Mouse (Mus musculus) forebrain, embryonic 15.5 days (tissue): ENCODE measurements around the gene Thap3. TPM values are rescaled to one million over a fixed set of nuclear protein-coding genes. Genes with fewer than 3 reads are reported as not detected.
A peak's percentile ranks its signal among the peaks of the same experiment; 100 is the strongest.

Experiments
- ATAC-seq: fragments of 200-750 bp; cut with Nextera tagmentation; replicated peaks from 2 replicates; pipeline ENCODE4 v1.8.0; 2017; ENCODE audit warnings: mild to moderate bottlenecking, moderate TSS enrichment, moderate library complexity
- H3K27ac ChIP-seq: fragments of 300-500 bp; sonication (generic); replicated peaks from 2 replicates; pipeline ENCODE4 v1.5.1; 2015; ENCODE audit warnings: mild to moderate bottlenecking, inconsistent platforms
- H3K27me3 ChIP-seq: fragments of 300-500 bp; sonication (generic); 2 replicates; pipeline ENCODE4 v1.6.1; 2015; ENCODE audit warnings: inconsistent platforms
- H3K36me3 ChIP-seq: fragments of 300-500 bp; sonication (generic); 2 replicates; pipeline ENCODE4 v1.6.1; 2015; ENCODE audit warnings: mild to moderate bottlenecking, inconsistent platforms
- H3K4me1 ChIP-seq: fragments of 300-500 bp; sonication (generic); 2 replicates; pipeline ENCODE4 v1.6.1; 2015; ENCODE audit warnings: inconsistent platforms
- H3K4me2 ChIP-seq: fragments of 300-500 bp; sonication (generic); replicated peaks from 2 replicates; pipeline ENCODE4 v1.6.1; 2015; ENCODE audit warnings: mild to moderate bottlenecking, inconsistent platforms
- H3K4me3 ChIP-seq: fragments of 300-500 bp; sonication (generic); 2 replicates; pipeline ENCODE4 v1.5.1; 2015; ENCODE audit warnings: mild to moderate bottlenecking, inconsistent platforms
- H3K9ac ChIP-seq: fragments of 300-500 bp; sonication (generic); replicated peaks from 2 replicates; pipeline ENCODE4 v1.6.1; 2015; ENCODE audit warnings: mild to moderate bottlenecking, inconsistent platforms
- H3K9me3 ChIP-seq: fragments of 300-500 bp; sonication (generic); 2 replicates; pipeline ENCODE4 v1.6.1; 2016; ENCODE audit warnings: inconsistent platforms
- WGBS: fragments of 180-500 bp; shearing (Covaris S2); methylation state at CpG from one replicate; pipeline ENCODE4 v1.1.7; 2015; ENCODE audit warnings: mixed read lengths; 5-methylcytosine and 5-hydroxymethylcytosine counted together
- polyA plus RNA-seq: library from polyadenylated mRNA; unstranded; fragments of >200 nt; fragmentation: Nextera tagmentation; extraction: Ambion mirVana; gene quantifications from 2 replicates; pipeline ENCODE4 v1.2.1, GENCODE M21; 2015

Thap3 gene
- polyA plus RNA-seq, 1 experiment from 2014 or later: 41.6 TPM

DNA sequence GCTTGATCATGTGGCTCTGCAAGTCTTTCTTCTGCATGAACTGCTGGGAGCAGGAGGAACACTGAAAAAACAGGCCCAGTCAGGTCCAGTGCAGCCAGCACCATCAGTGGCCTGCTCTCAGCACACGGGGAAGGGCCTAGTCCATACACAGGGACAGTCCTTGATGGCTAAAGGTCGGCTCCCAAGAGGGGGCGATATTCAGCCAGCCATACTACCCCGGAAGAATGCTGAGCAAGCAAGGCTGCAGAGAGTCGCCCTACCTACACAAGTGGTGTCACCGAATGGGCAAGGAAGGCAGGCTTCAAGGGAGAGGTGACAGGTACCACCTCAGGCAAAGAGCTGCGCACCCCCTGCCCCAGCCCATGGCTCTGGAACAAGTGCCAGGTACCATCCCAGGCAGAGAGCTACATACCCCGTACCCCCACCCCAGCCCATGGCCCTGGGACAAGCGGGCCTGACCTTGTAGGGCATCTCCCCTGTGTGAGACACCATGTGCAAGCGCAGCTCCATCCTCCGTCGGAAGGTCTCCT lies 32.8 kb upstream of the Thap3 start:
- ATAC-seq: no peak
- H3K27me3 ChIP-seq: no peaks in the 10 kb centered on the region
- 74% methylated on average over 12 of the region's 12 CpGs for WGBS
- H3K27ac ChIP-seq: no peak overlapping the region
- no peak overlapping the region for H3K4me2 ChIP-seq
- H3K4me3 ChIP-seq: no peak overlapping the region
- peaks cover 29% of the 10 kb centered on the region for H3K4me1 ChIP-seq
- H3K9ac ChIP-seq: no peak overlapping the region
- H3K9me3 ChIP-seq: no peaks in the 10 kb centered on the region
- H3K36me3 ChIP-seq: peaks cover 45% of the 10 kb centered on the region

DNA sequence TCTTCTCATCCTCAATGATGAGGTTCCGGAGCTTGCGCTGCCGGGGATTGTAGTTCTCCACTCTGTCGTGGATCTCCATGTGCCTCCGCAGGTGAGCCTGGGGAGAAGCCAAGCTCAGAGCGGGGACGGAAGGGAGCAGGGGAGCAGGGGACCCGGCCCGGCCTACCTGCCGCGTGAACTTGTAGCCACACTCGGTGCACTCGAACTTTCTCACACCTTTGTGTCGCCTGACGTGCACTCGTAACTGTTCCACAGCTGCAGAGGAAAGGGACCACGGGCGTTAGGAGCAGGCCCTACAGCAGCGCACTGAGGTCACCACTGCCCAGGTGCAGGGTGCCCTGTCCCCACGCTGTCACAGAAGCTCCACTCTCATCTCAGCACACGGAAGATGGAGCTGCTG lies 31.2 kb upstream of the Thap3 start:
- peaks cover 47% of the 10 kb centered on the region for H3K36me3 ChIP-seq

GRCm38 (mm10) chr4:152019073-152019472 lies 30.3 kb upstream of the Thap3 start:
- no peak overlapping the region for H3K9ac ChIP-seq
- H3K4me1 ChIP-seq: peaks cover 4% of the 10 kb centered on the region; the same call in 1 of the 2 replicates
- H3K36me3 ChIP-seq: peaks cover 47% of the 10 kb centered on the region
- ATAC-seq: no peak
- no peak overlapping the region for H3K4me3 ChIP-seq
- no peak overlapping the region for H3K27ac ChIP-seq
- H3K9me3 ChIP-seq: no peaks in the 10 kb centered on the region
- no peak overlapping the region for H3K4me2 ChIP-seq
- H3K27me3 ChIP-seq: no peaks in the 10 kb centered on the region
- WGBS: 84% methylated on average over 6 of the region's 6 CpGs

More for the DNA sequence above, 31.2 kb upstream of the Thap3 start:
- WGBS: 94% methylated on average over 21 of the region's 21 CpGs
- Histone ChIP-seq H3K9ac (no peak overlapping the region), H3K9me3 (no peaks in the 10 kb centered on the region), H3K27me3 (no peaks in the 10 kb centered on the region), H3K4me2 (no peak overlapping the region), H3K4me1 (peaks cover 13% of the 10 kb centered on the region), H3K27ac (no peak overlapping the region), H3K4me3 (no peak overlapping the region)
- no peak for ATAC-seq

DNA sequence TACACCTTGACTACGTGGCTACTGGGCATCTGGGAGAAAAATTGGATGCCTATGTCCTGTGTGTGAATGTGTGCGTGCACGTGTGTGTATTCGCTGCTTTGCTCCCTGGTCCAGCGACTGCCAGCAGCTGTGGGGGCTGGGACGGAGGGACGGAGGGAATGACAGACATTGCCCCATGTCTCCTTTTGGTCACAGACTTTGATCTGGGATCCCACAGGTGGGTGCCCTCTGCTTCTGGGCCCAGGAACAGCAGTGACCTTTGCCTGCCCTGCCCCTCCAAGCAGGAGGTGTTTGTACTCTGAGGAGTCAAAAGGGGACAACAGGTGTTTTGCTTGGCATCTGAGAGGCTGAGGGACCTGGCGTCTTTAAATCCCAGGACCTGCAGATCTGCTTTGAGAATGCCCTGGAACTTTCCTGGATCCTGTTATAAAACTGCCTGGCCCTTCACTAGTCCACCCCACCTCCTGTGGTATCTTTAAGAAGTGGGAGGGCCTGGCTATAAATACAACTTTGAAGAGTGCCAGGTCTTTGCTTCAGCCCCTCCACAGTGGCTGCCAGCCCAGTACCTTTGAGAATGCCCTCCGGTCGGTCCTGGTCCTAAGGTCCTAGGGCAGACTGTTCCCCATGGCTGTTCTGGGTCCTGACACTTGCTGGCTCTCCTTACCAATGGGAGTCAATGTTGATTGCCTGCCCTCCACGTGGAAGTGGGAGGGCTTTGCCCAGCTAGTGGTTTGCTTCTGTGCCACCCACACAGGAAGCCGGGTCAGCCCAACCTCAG lies 24.4 kb upstream of the Thap3 start:
- 83% methylated on average over 12 of the region's 12 CpGs for WGBS
- no peak overlapping the region for H3K27ac ChIP-seq
- H3K9ac ChIP-seq: no peak overlapping the region
- no peak for ATAC-seq
- H3K4me2 ChIP-seq: no peak overlapping the region
- H3K27me3 ChIP-seq: peaks cover 2% of the 10 kb centered on the region
- peaks cover 3% of the 10 kb centered on the region; the same call in 1 of the 2 replicates for H3K36me3 ChIP-seq
- no peaks in the 10 kb centered on the region for H3K9me3 ChIP-seq
- H3K4me3 ChIP-seq: no peak overlapping the region
- H3K4me1 ChIP-seq: peaks cover 22% of the 10 kb centered on the region

GRCm38 (mm10) chr4:152012109-152012508 lies 23.3 kb upstream of the Thap3 start:
- Histone ChIP-seq H3K4me3 (no peak overlapping the region), H3K9ac (no peak overlapping the region), H3K27ac (no peak overlapping the region), H3K36me3 (peaks cover 3% of the 10 kb centered on the region; the same call in 1 of the 2 replicates), H3K4me2 (no peak overlapping the region), H3K9me3 (no peaks in the 10 kb centered on the region), H3K27me3 (peaks cover 13% of the 10 kb centered on the region), H3K4me1 (peaks cover 31% of the 10 kb centered on the region)
- ATAC-seq: no peak
- 95% methylated on average over 16 of the region's 16 CpGs for WGBS

- 75% methylated on average over 8 of the region's 8 CpGs for WGBS
- Histone ChIP-seq H3K4me3 (no peak overlapping the region), H3K27me3 (peaks cover 21% of the 10 kb centered on the region), H3K9ac (no peak overlapping the region), H3K4me2 (peak overlapping the region; percentile 94), H3K36me3 (peaks cover 3% of the 10 kb centered on the region; the same call in 1 of the 2 replicates), H3K4me1 (peaks cover 31% of the 10 kb centered on the region), H3K27ac (no peak overlapping the region), H3K9me3 (no peaks in the 10 kb centered on the region)
- ATAC-seq: no peak
Measured at GRCm38 (mm10) chr4:152011171-152011760, 22.5 kb upstream of the Thap3 start.

- no peak for ATAC-seq
- H3K9ac ChIP-seq: no peak overlapping the region
- no peak overlapping the region for H3K27ac ChIP-seq
- peaks cover 31% of the 10 kb centered on the region for H3K4me1 ChIP-seq
- H3K27me3 ChIP-seq: peaks cover 22% of the 10 kb centered on the region
- peak overlapping the region; percentile 78 for H3K4me3 ChIP-seq
- 9% methylated on average over 13 of the region's 13 CpGs for WGBS
- H3K36me3 ChIP-seq: peaks cover 3% of the 10 kb centered on the region; the same call in 1 of the 2 replicates
- H3K4me2 ChIP-seq: peak overlapping the region; percentile 94
- no peaks in the 10 kb centered on the region for H3K9me3 ChIP-seq
Measured at GRCm38 (mm10) chr4:152010707-152011134, 21.9 kb upstream of the Thap3 start.

DNA sequence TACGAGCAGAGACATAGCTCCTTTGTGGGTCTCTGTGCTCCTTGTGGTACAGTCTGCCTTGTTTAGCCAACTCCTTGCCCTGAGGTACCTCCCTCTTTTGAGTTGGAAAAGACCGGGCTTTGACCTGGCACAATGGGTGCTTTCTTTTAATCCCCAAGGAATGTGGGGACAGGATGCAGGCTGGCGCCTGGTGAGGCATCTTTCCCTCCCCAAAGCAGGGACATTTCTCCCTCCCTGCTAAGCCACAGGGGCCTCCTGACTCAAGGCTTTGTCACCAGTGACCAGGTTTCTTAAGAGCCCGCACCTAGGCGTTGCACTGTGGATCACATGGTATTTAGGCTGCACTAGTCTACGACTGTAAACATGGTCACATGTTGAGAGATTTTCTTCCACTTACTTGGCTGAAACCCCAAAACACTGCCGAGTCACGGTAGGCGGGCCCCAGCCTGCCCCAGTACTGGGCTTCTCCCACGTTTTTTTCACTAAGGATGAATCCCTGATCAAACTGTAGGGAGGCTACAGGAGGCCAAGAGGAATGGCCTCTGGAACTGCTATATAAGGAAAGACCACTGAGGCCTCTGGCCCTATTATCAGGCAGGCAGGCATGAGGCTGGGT lies 21.4 kb upstream of the Thap3 start:
- Histone ChIP-seq H3K27ac (no peak overlapping the region), H3K9ac (peak overlapping the region; percentile 46), H3K27me3 (peaks cover 22% of the 10 kb centered on the region), H3K4me3 (peak overlapping the region; percentile 78), H3K4me2 (peak overlapping the region; percentile 94), H3K9me3 (no peaks in the 10 kb centered on the region), H3K4me1 (peaks cover 31% of the 10 kb centered on the region), H3K36me3 (no peaks in the 10 kb centered on the region; the same call in 1 of the 2 replicates)
- 3% methylated on average over 10 of the region's 10 CpGs for WGBS
- ATAC-seq: no peak

DNA sequence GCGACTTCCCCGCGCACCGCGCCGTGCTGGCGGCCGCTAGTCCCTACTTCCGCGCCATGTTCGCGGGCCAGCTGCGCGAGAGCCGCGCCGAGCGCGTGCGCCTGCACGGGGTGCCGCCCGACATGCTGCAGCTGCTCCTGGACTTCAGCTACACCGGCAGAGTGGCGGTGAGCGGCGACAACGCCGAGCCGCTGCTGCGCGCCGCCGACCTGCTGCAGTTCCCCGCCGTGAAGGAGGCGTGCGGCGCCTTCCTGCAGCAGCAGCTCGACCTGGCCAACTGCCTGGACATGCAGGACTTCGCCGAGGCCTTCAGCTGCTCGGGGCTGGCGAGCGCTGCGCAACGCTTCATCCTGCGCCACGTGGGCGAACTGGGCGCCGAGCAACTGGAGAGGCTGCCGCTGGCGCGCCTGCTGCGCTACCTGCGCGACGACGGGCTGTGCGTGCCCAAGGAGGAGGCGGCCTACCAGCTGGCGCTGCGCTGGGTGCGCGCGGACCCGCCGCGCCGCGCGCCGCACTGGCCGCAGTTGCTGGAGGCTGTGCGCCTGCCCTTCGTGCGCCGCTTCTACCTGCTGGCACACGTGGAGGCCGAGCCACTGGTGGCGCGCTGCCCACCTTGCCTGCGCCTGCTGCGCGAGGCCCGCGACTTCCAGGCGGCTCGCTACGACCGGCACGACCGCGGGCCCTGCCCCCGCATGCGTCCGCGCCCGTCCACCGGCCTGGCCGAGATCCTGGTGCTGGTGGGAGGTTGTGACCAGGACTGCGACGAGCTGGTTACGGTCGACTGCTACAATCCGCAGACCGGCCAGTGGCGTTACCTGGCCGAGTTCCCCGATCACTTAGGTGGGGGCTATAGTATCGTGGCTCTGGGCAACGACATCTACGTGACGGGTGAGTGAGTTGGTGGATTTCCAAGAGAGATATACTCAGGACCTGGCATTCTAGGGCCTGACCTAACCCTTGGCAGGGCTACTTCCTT lies 20.6 kb upstream of the Thap3 start:
- Histone ChIP-seq H3K27ac (peak overlapping the region; percentile 62), H3K4me2 (peak overlapping the region; percentile 94), H3K27me3 (peaks cover 22% of the 10 kb centered on the region), H3K36me3 (no peaks in the 10 kb centered on the region; the same call in 1 of the 2 replicates), H3K4me1 (peaks cover 31% of the 10 kb centered on the region), H3K4me3 (peak overlapping the region; percentile 78), H3K9ac (peak overlapping the region; percentile 46), H3K9me3 (no peaks in the 10 kb centered on the region)
- WGBS: under 1% methylated on average over 115 of the region's 115 CpGs
- peak; percentile 79 for ATAC-seq

- Histone ChIP-seq H3K4me1 (peaks cover 31% of the 10 kb centered on the region), H3K9ac (peak within 1 kb of the TSS; percentile 46), H3K4me2 (peak within 1 kb of the TSS; percentile 94), H3K27me3 (peaks cover 22% of the 10 kb centered on the region), H3K36me3 (no peaks in the 10 kb centered on the region), H3K9me3 (no peaks in the 10 kb centered on the region), H3K27ac (peak within 1 kb of the TSS; percentile 62), H3K4me3 (peak within 1 kb of the TSS; percentile 78)
- WGBS: under 1% methylated on average over 45 of the region's 45 CpGs
- peak; percentile 87 for ATAC-seq
Measured at GRCm38 (mm10) chr4:152008622-152009075, 19.9 kb upstream of the Thap3 start, which contains the start of gene Klhl21. Klhl21 (plus strand) TSS chr4:152008803.

- H3K4me1 ChIP-seq: peaks cover 31% of the 10 kb centered on the region
- peak overlapping the region; percentile 46 for H3K9ac ChIP-seq
- H3K9me3 ChIP-seq: no peaks in the 10 kb centered on the region
- 2% methylated on average over 14 of the region's 14 CpGs for WGBS
- 0 out of 2 replicates have a peak overlapping the region, but pooled peaks have one; percentile 9 for H3K27ac ChIP-seq
- H3K4me3 ChIP-seq: peak overlapping the region; percentile 78
- peaks cover 22% of the 10 kb centered on the region for H3K27me3 ChIP-seq
- ATAC-seq: no peak
- H3K36me3 ChIP-seq: no peaks in the 10 kb centered on the region
- peak overlapping the region; percentile 94 for H3K4me2 ChIP-seq
Measured at GRCm38 (mm10) chr4:152008148-152008500, 19.3 kb upstream of the Thap3 start.
